Mouse (Mus musculus) left cerebral cortex, adult 18-20 months (tissue): ENCODE measurements at regions not wholly inside any gene's neighbourhood (a gene's known extent, or its start where the extent isn't known, plus 50 kb on each side); places are given as distances from the start of the nearest gene placed in this dataset.

Experiments
- DNase-seq, 2 experiments: peaks; one replicate each; pipeline ENCODE4 v3.0.0; 2021 to 2022; ENCODE audit warnings: low spot score in 2 of 2, mixed read lengths in 1 of 2

DNA sequence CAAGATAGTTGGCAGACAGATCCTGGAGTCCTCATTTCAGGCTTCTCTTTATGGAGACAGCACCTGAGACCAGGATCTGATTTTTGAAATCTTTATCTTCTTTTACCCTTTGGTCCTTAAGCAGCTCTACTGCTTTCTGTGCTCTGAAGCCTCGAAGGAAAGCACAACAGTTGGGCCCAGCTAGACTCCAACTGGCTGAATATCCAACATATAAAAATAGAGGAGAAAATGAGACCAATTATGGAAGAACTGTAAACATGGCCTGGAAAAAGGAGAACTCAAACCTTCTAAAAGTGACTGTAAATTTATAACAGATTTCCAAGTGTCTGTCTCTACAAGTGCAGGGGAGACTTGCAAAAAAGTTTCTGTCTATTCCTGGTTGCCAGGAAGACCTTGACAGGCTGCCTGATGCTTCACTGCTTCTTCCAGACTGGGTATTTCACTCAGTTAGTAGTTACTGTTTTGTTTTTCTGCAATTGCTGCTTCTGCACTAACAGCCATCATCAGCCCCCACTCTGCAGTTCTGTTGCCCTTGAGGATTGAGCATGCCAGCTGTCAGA lies 872.6 kb upstream of the Cobl start:
- DNase-seq, result peak in 1 of 2 experiments; percentile 6

GRCm38 (mm10) chr11:13296489-13296888 lies 831.7 kb upstream of the Cobl start:
- no peak for DNase-seq
